Mouse (Mus musculus): ENCODE data around the gene 4921536K21Rik. TPM values are rescaled to one million over a fixed set of nuclear protein-coding genes. Genes with fewer than 3 reads are reported as not detected.

Gene 4921536K21Rik
- polyA plus RNA-seq, 1 experiment from 2014 or later = 0.12 TPM

DNA sequence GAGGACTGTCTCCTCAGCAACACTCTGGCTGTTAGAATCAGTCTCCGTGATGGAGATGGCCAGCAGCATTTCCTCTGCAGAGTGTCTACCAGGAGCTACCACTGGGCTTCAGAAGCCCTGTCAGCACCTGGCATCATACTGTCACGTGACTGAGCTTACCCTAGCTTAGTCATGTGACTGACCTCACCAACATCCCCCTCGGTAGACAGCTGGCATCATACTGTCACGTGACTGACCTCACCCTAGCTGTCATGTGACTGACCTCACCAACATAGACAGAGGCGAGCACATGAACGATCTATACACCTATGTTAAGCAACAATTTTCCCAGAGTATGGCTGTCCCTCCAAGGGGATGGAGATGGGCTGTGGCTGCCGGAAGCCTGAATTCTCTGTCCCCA, 16.2 kb downstream of the 4921536K21Rik start:
- 70% methylated on average over 7 of the region's 7 CpGs for WGBS
- H3K4me3 ChIP-seq (ENCODE audit: low read depth, low read length) = no peak overlapping the region
- no peaks in the 10 kb centered on the region for H3K27me3 ChIP-seq (ENCODE audit: control insufficient read depth, insufficient read depth, low read length)
- no peak overlapping the region for H3K27ac ChIP-seq (ENCODE audit: low read length)
- H3K36me3 ChIP-seq (ENCODE audit: control insufficient read depth, insufficient read depth, low read length) = no peaks in the 10 kb centered on the region
- no peak for ATAC-seq (ENCODE audit: insufficient number of reproducible peaks, insufficient read depth, low FRiP score, low read depth)
- H3K4me1 ChIP-seq (ENCODE audit: control insufficient read depth, insufficient read depth, low read length) = no peaks in the 10 kb centered on the region
- no peaks in the 10 kb centered on the region for H3K9me3 ChIP-seq (ENCODE audit: control insufficient read depth, low read depth, low read length)
- H3K4me2 ChIP-seq (replicated peaks; ENCODE audit: low read depth, low read length) = no peak overlapping the region
- no peak overlapping the region for H3K9ac ChIP-seq (replicated peaks; ENCODE audit: low read depth, low read length)

DNA sequence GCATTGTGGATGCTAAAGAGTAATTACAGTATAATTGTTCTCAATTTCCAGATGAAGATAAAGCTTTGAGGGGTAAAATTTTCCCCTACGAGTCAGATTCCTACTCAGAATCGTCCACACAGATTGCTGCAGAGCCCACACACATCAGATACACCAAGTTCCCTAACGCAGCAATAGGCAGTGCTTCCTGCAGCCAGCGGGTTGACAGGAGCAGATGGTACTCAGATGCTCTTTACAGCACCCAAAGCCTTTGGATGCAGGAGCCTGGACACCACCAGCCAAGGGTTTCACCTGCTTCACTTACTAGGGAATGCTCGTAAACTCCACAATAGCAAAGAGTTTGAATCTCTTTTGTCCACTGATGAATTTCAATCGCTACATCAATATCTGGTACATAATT, 18.5 kb downstream of the 4921536K21Rik start:
- Histone ChIP-seq H3K27ac (ENCODE audit: low read length) (no peak overlapping the region), H3K9me3 (ENCODE audit: control insufficient read depth, low read depth, low read length) (no peaks in the 10 kb centered on the region), H3K36me3 (ENCODE audit: control insufficient read depth, insufficient read depth, low read length) (no peaks in the 10 kb centered on the region), H3K4me2 (replicated peaks; ENCODE audit: low read depth, low read length) (no peak overlapping the region), H3K9ac (replicated peaks; ENCODE audit: low read depth, low read length) (no peak overlapping the region), H3K4me1 (ENCODE audit: control insufficient read depth, insufficient read depth, low read length) (no peaks in the 10 kb centered on the region), H3K4me3 (ENCODE audit: low read depth, low read length) (no peak overlapping the region), H3K27me3 (ENCODE audit: control insufficient read depth, insufficient read depth, low read length) (no peaks in the 10 kb centered on the region)
- 77% methylated on average over 6 of the region's 6 CpGs for WGBS
- ATAC-seq (ENCODE audit: insufficient number of reproducible peaks, insufficient read depth, low FRiP score, low read depth) = no peak

DNA sequence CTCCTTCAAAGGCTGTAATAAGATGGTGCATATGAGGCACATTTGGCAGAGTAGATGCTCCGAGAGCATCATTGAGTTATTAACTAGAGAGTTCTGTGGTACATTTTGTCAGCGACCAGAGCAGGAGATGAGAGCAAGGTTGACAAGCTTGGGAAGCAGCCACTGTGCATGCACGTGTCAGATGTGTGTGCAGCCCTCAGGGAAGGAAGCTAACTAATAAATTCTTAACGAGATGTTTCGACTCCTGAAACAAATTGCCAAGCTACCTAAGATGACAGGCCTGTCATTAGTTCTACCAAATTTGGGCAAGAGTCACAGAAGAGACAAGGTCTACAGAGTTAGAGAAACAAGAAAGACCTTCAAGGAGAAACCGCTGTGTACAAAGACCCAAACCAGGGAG, 30.6 kb downstream of the 4921536K21Rik start:
- no peaks in the 10 kb centered on the region for H3K4me1 ChIP-seq (ENCODE audit: control insufficient read depth, insufficient read depth, low read length)
- peak overlapping the region; percentile 42; the same call in 1 of the 2 replicates for H3K4me3 ChIP-seq (ENCODE audit: low read depth, low read length)
- H3K9me3 ChIP-seq (ENCODE audit: control insufficient read depth, low read depth, low read length) = no peaks in the 10 kb centered on the region
- no peak for ATAC-seq (ENCODE audit: insufficient number of reproducible peaks, insufficient read depth, low FRiP score, low read depth)
- 0 out of 2 replicates have a peak, but pooled peaks cover 2% of the 10 kb centered on the region for H3K27me3 ChIP-seq (ENCODE audit: control insufficient read depth, insufficient read depth, low read length)
- no peak overlapping the region for H3K9ac ChIP-seq (replicated peaks; ENCODE audit: low read depth, low read length)
- peak overlapping the region; percentile 78 for H3K4me2 ChIP-seq (replicated peaks; ENCODE audit: low read depth, low read length)
- H3K36me3 ChIP-seq (ENCODE audit: control insufficient read depth, insufficient read depth, low read length) = no peaks in the 10 kb centered on the region
- 31% methylated on average over 6 of the region's 6 CpGs for WGBS
- H3K27ac ChIP-seq (ENCODE audit: low read length) = no peak overlapping the region

- H3K9ac ChIP-seq (replicated peaks; ENCODE audit: low read depth, low read length) = peak within 1 kb of the TSS; percentile 10; the same call in 1 of the 2 replicates
- peak within 1 kb of the TSS; percentile 42 for H3K4me3 ChIP-seq (ENCODE audit: low read depth, low read length)
- no peaks in the 10 kb centered on the region for H3K9me3 ChIP-seq (ENCODE audit: control insufficient read depth, low read depth, low read length)
- peak; percentile 90 for ATAC-seq (ENCODE audit: insufficient number of reproducible peaks, insufficient read depth, low FRiP score, low read depth)
- H3K27me3 ChIP-seq (ENCODE audit: control insufficient read depth, insufficient read depth, low read length) = 0 out of 2 replicates have a peak, but pooled peaks cover 2% of the 10 kb centered on the region
- no peak within 1 kb of the TSS for H3K27ac ChIP-seq (ENCODE audit: low read length)
- no peaks in the 10 kb centered on the region for H3K4me1 ChIP-seq (ENCODE audit: control insufficient read depth, insufficient read depth, low read length)
- WGBS = 3% methylated on average over 57 of the region's 58 CpGs
- H3K4me2 ChIP-seq (replicated peaks; ENCODE audit: low read depth, low read length) = peak within 1 kb of the TSS; percentile 78
- H3K36me3 ChIP-seq (ENCODE audit: control insufficient read depth, insufficient read depth, low read length) = no peaks in the 10 kb centered on the region
Measured at GRCm38 (mm10) chr11:3863454-3864112, 31.3 kb downstream of the 4921536K21Rik start, which contains the start of gene Osbp2. Gene Osbp2, minus strand, starts transcription at chr11:3863903.

DNA sequence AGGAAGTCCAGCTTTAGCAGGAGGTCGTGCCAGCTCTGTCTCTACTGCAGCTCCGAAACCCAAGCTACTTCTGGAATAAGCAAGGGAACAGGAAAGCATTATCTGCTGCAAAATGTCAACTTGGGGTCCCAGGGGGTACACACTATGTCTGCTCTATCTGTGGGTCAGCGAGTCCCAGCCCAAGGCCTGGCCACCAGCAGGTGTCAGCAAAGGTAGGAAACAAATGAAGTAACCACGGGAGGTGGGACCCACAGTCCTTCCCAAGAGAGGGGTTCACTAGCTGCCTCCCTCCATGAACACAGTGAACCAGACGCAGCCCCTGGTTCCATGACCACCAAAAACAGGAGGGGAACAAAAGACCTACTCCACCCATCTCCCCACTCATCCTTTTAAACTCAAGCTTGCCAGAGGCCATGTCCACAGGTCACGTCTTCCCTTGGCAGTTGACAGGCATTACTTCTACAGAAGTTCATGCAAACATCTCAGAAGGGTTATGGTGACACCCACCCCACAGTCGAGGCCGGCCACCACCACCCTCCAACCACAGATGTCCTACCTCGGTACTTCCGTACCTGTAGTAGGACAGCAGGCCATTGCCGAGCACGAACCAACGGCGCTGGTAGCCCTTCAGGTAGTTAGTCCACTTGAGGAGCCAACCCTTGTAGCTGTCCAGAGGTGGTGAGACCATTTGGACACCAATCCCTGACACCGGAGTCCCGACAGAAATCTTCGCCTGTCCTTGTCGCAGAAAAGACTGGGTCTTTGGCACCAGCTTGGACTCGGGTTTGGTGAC, 32.0 kb downstream of the 4921536K21Rik start:
- Histone ChIP-seq H3K27me3 (ENCODE audit: control insufficient read depth, insufficient read depth, low read length) (0 out of 2 replicates have a peak, but pooled peaks cover 2% of the 10 kb centered on the region), H3K4me3 (ENCODE audit: low read depth, low read length) (peak overlapping the region; percentile 42), H3K27ac (ENCODE audit: low read length) (no peak overlapping the region), H3K4me2 (replicated peaks; ENCODE audit: low read depth, low read length) (peak overlapping the region; percentile 78), H3K9me3 (ENCODE audit: control insufficient read depth, low read depth, low read length) (no peaks in the 10 kb centered on the region), H3K36me3 (ENCODE audit: control insufficient read depth, insufficient read depth, low read length) (no peaks in the 10 kb centered on the region), H3K4me1 (ENCODE audit: control insufficient read depth, insufficient read depth, low read length) (no peaks in the 10 kb centered on the region), H3K9ac (replicated peaks; ENCODE audit: low read depth, low read length) (no peak overlapping the region)
- no peak for ATAC-seq (ENCODE audit: insufficient number of reproducible peaks, insufficient read depth, low FRiP score, low read depth)
- 76% methylated on average over 19 of the region's 19 CpGs for WGBS

DNA sequence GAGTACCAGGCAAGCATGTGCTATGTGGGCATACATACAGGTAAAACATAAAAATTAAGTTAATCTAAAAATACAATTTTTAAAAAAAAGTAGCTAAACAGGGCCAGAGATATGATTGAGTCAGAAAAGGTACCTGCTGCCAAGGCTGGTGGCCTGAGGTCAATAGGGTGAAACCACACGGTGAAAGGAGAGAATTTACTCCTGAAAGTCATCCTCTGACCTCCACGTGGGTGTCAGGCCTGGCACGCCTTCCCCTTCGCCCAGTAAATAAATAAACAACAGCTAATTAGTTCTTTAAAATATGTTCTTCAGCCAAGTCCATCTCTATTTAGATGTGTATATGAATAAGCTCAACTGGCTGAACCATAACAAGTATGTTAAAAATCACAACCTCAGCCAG, 34.5 kb downstream of the 4921536K21Rik start:
- WGBS = 58% methylated on average over 4 of the region's 4 CpGs
- Histone ChIP-seq H3K4me2 (replicated peaks; ENCODE audit: low read depth, low read length) (no peak overlapping the region), H3K36me3 (ENCODE audit: control insufficient read depth, insufficient read depth, low read length) (no peaks in the 10 kb centered on the region)

GRCm38 (mm10) chr11:3859778-3860177, 35.1 kb downstream of the 4921536K21Rik start:
- no peaks in the 10 kb centered on the region for H3K4me1 ChIP-seq (ENCODE audit: control insufficient read depth, insufficient read depth, low read length)
- 0 out of 2 replicates have a peak, but pooled peaks cover 2% of the 10 kb centered on the region for H3K27me3 ChIP-seq (ENCODE audit: control insufficient read depth, insufficient read depth, low read length)
- 91% methylated on average over 4 of the region's 4 CpGs for WGBS

More for the DNA sequence above, 34.5 kb downstream of the 4921536K21Rik start:
- H3K4me3 ChIP-seq (ENCODE audit: low read depth, low read length) = no peak overlapping the region
- no peaks in the 10 kb centered on the region for H3K4me1 ChIP-seq (ENCODE audit: control insufficient read depth, insufficient read depth, low read length)
- no peaks in the 10 kb centered on the region for H3K9me3 ChIP-seq (ENCODE audit: control insufficient read depth, low read depth, low read length)
- H3K27me3 ChIP-seq (ENCODE audit: control insufficient read depth, insufficient read depth, low read length) = 0 out of 2 replicates have a peak, but pooled peaks cover 2% of the 10 kb centered on the region
- ATAC-seq (ENCODE audit: insufficient number of reproducible peaks, insufficient read depth, low FRiP score, low read depth) = no peak
- H3K27ac ChIP-seq (ENCODE audit: low read length) = no peak overlapping the region
- H3K9ac ChIP-seq (replicated peaks; ENCODE audit: low read depth, low read length) = no peak overlapping the region

GRCm38 (mm10) chr11:3857902-3858301, 37.0 kb downstream of the 4921536K21Rik start:
- no peak overlapping the region for H3K27ac ChIP-seq (ENCODE audit: low read length)
- 75% methylated on average over 5 of the region's 5 CpGs for WGBS
- H3K9ac ChIP-seq (replicated peaks; ENCODE audit: low read depth, low read length) = no peak overlapping the region
- no peak overlapping the region for H3K4me2 ChIP-seq (replicated peaks; ENCODE audit: low read depth, low read length)
- H3K9me3 ChIP-seq (ENCODE audit: control insufficient read depth, low read depth, low read length) = no peaks in the 10 kb centered on the region
- no peak for ATAC-seq (ENCODE audit: insufficient number of reproducible peaks, insufficient read depth, low FRiP score, low read depth)
- H3K4me3 ChIP-seq (ENCODE audit: low read depth, low read length) = no peak overlapping the region
- 0 out of 2 replicates have a peak, but pooled peaks cover 2% of the 10 kb centered on the region for H3K27me3 ChIP-seq (ENCODE audit: control insufficient read depth, insufficient read depth, low read length)
- H3K36me3 ChIP-seq (ENCODE audit: control insufficient read depth, insufficient read depth, low read length) = no peaks in the 10 kb centered on the region
- H3K4me1 ChIP-seq (ENCODE audit: control insufficient read depth, insufficient read depth, low read length) = no peaks in the 10 kb centered on the region

More at GRCm38 (mm10) chr11:3859778-3860177, 35.1 kb downstream of the 4921536K21Rik start:
- Histone ChIP-seq H3K36me3 (ENCODE audit: control insufficient read depth, insufficient read depth, low read length) (no peaks in the 10 kb centered on the region), H3K4me2 (replicated peaks; ENCODE audit: low read depth, low read length) (no peak overlapping the region), H3K9ac (replicated peaks; ENCODE audit: low read depth, low read length) (no peak overlapping the region), H3K27ac (ENCODE audit: low read length) (no peak overlapping the region), H3K4me3 (ENCODE audit: low read depth, low read length) (no peak overlapping the region), H3K9me3 (ENCODE audit: control insufficient read depth, low read depth, low read length) (no peaks in the 10 kb centered on the region)
- no peak for ATAC-seq (ENCODE audit: insufficient number of reproducible peaks, insufficient read depth, low FRiP score, low read depth)
